Mouse (Mus musculus) heart, postnatal 10 days (tissue): ENCODE data around the gene Tenm4. TPM values are rescaled to one million over a fixed set of nuclear protein-coding genes. Genes with fewer than 3 reads are reported as not detected.

Experiments
- DNase-seq, 2 experiments: peaks; one replicate each; pipeline ENCODE4 v3.0.0; 2021
- intact Hi-C: fragments of 180-260 bp; cut with DNase I; formaldehyde crosslinking; loops from one replicate; pipeline ENCODE4 v1.15.1; 2025
- total RNA-seq, 2 experiments: library from RNA; stranded (reverse); gene quantifications; 2 replicates each; pipeline ENCODE4 v1.2.3; 2021

Tenm4 gene
- total RNA-seq, 2 experiments from 2014 or later: 4.2 to 5.0 TPM

DNA sequence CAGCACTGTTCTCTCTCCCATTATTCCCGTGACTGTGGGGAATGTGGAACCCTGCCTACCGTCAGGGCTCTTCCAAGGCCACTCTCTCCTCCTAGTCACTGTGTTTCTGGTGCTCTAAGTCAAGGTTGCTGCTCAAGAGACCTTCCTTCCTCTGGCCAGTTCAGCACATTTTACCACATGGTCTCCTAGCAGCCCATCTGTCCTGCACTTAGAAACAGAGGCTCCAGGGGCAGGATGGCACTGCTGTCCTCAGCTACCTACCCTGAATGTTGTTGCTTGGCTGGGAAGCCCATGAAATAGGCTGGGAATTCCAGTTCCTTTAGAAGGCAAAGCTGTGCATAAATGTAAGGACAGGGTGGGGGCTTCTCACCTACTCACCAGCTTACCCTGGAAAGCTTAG is 284.9 kb downstream of the Tenm4 start:
- no peak for DNase-seq
- intact Hi-C loops: no loop called here

DNA sequence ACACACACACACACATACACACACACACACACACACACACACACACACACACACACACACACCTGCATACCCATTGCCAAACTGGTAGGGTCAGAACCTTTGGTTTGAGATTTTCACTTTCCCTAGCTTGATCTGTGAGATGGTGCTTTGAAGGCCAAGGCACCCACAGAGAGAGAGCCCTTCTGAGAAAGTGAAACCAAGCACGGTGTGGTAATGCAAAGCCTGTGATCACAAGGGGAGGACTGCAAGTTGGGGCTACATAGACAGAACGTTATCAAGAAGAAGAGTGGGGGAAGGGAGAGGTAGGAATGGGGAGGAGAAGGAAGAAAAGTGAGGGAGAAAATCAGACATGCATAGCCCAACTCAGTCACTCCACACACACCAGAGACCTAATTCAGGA is 285.6 kb downstream of the Tenm4 start:
- DNase-seq: no peak
- intact Hi-C loops: no loop called here

DNA sequence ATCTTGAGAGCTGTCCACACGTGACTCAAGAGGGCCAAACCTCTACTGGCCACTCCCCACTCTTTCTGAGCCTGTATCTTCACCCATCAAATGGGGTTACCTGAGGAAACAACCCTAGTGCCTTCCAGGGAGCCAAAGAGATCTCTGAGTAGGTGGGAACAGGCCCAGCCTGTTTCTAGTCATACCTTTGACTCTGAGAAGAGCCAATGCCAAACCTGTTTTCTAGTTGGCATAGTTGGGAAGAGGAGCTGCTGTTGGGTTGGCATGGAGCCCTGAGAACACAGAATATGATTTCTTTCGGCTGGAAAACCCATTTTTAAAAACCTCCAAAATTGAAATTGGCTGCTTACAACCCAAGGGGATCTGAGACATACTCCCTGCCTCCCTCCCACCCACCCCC is 286.8 kb downstream of the Tenm4 start:
- no peak for DNase-seq
- intact Hi-C loops: no loop called here

DNA sequence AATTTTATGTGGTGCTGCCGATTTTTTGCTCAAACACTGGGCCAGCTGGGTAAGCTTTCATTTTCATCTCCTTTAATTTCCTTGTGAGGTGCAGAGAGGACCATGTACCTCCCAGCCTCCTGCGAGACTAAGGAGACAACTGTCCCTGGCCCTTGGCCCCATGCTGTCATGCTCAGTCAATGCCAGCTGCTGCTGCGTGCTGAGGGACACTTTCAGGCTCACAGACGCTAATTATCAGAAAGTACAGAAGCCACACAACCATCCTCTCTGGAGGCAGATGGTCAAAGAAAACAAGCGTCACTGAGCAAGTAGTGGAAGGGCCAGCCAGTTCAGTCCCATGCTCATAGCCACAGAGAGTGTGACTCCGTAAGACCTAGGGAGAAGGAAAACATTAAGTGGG is 287.9 kb downstream of the Tenm4 start:
- intact Hi-C loops: no loop called here
- no peak for DNase-seq

DNA sequence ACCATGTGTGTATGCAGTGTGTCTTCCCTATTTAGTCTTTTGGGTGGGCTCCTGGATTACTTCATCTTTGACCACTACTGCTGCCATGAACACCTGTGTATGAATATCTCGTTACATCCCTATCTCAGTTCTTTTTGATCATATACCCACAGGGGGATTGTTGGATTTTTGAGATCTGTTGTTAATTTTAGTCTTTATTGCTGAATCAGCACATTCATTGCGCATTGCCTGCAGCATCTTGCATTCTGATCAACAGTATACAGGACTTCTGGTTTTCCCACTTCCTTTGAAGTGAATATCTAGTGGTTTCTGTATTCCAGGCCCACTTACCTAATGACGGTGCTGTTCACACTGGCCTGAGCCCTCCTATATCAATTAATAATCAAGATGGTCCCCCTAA is 295.7 kb downstream of the Tenm4 start:
- no peak for DNase-seq
- intact Hi-C loops: no loop called here

DNA sequence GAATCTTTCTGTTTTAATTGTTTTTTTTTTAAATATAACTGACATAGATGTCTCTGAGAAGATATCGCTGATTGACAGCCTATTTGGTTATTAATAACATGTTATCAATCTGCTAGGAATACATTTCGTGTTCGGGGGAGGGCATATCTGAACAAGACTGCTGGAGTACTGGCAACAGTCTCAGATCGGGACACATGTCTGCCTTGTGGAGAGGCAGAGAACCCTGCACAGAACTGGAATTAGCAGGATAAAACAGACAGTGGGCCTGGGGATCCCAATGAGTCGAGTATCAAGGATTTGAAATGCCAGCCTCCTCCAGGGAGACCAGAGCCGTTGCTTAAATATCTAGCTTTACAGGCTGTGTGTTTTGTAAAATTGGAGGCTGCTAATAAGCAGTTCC is 299.8 kb downstream of the Tenm4 start:
- intact Hi-C loops: no loop called here

DNA sequence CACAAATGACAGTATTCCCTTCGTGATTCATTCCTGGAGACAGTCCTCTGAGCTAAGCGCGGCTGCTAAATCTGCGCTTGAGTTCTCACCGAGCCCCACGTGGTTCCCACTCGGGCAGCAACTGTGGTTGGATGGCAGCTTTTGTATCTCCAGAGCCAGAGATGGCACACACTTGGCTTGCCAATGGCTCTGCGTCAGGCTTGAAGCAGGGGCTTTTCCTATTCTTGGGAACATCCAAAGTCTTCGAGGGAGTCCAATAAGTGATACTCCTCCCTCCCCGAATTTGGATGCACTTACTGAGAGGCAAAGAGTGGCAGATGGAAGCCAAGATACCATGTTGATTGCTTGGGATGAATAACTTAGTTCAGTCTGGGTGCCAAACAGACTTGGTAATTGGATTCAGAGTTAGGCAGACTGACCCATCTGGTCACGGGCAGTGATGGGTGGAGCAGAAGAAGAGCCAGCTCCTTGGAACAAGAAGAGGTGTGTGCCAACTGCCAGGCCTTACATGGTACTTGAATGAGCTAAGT is 303.6 kb downstream of the Tenm4 start:
- intact Hi-C loops: no loop called here
- DNase-seq: no peak

More for the DNA sequence above, 299.8 kb downstream of the Tenm4 start:
- no peak for DNase-seq

DNA sequence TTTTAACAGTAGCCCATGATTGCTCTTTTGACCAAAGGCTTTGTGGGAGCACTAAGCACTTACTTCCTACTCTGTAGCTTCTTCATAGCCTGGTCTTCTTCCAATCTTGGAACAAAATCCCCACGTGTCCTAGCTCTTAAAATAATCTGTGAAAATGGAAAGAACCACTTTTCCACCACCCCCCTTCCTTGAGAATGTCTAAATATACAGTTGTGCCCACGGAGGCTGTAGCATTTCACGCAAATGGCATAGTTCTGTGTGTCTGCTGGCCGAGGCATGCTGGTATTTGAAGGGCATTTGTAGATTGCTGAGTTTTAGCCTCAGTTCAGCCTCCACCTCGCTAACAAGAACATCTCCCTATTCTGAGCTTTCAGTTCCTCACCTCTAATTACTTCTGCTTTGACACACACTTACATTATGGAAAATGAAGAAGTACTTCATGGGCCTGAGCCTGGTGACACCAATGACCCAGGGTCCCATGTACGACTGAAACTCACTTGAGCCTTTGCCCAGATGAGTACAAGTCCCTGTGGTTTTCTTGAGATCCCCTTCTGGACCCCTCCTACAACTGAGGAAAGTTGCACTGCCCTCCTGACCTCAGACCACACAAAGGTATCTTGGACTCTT is 306.1 kb downstream of the Tenm4 start:
- intact Hi-C loops: no loop called here
- no peak for DNase-seq

DNA sequence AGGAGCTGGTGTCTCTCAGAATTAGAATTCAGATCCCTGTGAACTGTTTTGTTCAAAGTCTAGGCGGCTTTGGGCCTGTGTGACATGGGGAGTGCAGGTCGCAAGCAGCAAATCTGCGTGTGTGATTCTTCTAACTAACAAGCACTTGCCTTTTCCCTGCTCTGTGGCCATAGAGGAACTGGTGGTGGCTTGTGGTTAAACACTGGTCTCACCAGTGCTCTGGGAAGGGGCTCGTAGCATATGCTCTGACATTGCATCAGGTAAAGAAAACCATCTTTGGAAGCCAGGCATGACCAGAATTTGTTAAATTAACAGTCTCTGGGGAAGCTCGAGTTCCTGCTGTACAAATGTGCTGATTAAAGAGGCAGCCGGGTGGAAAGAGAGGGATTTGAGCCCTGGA is 308.1 kb downstream of the Tenm4 start:
- no peak for DNase-seq
- intact Hi-C loops: no loop called here

DNA sequence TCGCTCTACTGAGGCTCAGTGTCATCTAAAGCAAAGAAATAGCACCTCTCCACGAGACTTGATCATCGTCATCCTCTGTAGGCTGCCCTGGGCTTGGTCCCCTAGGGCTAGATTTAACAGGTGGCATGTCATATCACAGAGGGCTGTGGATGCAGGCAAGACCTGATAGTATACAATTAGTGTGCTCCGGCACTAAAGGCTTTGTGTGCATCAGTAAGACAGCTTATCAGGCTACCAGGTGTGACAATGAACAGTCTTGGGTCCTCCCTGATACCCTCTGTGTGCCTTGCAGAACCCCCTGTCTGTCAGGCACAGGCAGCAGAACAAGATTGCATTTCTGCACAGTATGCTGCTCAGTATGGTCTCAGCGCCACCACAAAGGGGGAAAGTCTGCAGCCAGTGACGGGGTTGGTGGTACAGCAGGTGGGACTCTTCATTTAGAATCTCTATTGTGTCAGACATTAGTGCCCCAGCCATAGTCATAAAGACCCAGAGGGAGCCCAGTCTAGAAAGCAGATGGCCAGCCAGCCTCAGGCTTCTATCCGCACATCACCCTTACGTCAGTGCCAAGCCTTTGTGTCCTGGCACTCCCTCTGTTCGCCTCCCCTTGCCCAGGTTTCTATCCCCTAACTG is 309.4 kb downstream of the Tenm4 start:
- intact Hi-C loops: no loop called here
- DNase-seq: no peak

DNA sequence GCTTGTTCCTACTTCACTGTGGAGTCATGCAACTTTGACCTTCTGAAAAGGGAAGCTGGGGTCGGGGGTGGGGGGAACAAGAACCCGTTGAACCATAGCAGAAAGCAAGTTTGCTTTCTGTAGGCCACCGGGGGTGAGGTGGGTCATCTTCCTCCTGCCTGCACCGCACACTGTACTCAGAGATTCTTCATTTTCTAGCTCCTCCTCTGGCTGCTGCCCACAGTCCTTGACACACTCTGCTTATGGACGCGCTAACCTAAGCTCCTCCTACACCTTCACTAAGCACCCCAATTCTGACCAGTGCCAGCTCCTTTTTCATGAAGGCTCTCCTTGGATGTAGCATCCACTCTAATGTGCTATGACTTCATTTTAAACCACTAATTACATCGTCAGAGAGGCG is 311.9 kb downstream of the Tenm4 start:
- DNase-seq: no peak
- intact Hi-C loops: no loop called here

DNA sequence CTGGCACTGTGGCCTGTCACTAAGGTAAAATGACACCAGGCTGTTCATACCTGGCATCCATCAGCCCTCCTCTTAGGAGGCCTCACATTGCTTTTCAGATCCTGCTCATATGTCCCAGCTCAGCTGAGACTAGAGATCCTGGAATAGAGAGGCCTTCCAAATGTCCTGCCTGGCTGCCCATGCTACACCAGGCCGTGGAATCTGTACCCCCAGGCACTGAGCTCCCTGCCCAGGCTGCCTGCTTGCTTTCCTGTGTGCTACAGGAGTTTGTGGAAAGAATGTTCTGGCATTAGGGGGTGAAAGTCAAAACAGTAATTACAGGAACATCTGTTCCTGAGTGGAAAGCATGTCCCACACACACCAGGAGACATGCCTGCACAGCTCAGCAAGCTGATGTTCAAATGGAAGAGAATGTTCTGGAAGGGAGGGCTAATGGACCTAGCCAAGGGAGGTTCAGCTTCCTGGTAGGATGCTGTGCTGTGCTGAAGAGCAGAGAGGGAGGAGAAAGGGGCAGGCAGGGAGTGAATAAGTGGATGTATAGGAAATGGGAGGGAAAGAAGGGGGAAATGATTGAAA is 313.0 kb downstream of the Tenm4 start:
- no peak for DNase-seq
- intact Hi-C loops: no loop called here

DNA sequence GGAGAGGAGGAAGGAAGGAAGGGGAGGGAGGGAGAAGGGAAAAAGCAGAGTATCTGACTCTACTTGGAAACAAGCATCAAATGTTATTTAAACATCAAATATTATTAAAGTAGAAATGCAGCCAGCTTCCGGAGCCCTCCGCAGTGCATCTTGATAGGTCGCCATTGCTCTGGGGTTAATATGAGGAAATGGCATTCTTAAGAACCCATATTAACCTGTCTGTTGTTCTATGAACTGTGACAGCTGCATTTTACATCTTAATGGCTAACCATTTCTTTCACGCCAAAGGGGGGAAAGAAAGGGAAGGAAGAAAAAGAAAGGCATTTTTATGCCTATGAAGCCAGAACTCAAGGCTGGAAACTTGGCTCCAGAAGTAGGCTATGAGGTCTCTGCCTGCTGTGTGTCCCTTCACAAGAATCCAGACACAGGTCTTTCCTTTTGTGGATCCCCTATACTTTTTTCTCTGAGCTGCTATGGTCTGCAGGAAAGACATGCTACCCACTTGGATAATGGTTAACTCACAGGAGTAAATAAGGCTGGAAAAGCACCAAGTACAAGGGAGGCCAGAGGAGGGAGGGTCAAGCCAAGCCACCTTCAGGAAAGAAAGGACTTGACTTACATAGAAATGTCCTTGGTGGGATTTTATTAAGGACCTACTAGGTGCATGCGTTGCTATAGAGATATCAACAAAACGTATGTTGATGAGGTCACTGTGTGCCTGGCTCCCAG is 318.5 kb downstream of the Tenm4 start:
- intact Hi-C loops: no loop called here
- no peak for DNase-seq

DNA sequence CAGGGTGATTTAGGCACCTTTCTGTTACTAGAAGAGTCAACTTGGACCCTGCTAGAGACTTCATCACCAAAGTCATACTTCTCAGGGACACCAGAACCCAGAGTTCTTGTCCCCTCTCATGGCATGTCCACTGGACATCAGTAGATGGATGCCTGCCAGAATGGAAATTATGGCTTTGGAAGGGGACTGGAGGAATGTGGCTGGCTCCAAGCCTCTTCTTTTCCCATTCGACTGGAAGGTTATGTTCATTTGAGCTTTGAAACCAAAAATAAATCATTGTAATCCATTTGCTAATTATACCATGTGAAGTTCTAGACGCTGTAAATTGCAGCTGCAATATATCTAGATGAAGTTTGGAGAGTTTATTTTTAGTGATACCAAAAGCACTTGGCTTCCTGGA is 320.9 kb downstream of the Tenm4 start:
- intact Hi-C loops: no loop called here
- DNase-seq: peak; percentile 6 to 13

DNA sequence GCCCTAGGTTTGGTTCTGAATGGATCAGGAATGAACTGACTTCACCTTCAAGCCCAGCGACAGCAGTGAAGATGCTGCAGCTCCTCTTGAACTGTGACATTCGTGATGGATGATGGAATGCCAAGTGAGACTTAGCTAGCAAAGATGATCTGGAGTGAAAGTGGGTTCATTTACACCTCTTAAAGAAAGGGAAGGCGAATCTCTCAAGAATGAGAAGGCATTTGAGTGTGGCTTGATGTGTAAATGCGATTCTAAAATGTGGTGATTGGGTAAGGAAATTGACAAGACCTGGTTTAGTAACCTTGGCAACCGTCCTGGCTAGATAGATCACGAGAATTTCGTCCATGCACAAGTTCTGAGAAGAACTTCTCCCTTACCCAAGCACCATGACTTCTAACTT is 321.6 kb downstream of the Tenm4 start:
- intact Hi-C loops: no loop called here
- no peak for DNase-seq

DNA sequence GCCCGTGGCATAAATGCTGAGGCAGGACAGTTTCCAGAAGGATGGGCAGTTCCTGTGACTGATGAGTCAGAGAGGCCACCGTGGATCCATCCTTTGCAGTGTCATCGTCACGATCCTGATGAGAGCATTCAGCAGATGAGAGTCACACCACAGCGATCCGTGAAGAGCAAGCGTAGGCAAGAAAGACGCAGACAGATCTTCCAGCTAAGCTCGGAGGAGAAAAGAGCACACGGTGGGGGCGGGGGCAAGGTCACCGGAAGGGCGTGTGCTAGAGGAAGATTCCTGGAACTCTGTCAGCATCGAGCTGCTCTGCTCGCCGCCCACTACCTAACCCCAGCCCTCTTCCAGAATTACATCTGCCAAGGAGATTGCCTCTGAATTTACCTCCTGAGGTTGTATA is 323.0 kb downstream of the Tenm4 start:
- DNase-seq: no peak
- intact Hi-C loops: no loop called here

DNA sequence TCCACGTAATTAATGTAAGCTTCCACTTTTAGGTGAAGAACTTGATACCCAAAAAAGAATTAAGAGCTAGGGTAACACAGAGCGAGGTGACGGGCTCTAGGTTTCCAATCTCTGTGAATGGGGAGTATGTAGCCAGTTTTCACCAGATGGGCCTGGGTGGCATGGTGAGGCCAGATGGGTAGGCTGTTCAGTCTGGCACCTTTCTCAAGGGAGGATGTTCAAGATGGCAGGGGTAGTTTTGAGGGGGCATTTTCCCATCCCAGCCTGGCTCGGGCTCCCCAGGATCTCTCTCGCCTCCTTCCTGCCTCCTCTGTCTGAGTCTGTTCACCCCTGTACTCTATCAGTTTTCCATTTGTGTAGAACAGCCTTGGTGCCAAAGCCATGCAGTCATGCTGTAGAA is 329.1 kb downstream of the Tenm4 start:
- intact Hi-C loops: no loop called here
- no peak for DNase-seq

DNA sequence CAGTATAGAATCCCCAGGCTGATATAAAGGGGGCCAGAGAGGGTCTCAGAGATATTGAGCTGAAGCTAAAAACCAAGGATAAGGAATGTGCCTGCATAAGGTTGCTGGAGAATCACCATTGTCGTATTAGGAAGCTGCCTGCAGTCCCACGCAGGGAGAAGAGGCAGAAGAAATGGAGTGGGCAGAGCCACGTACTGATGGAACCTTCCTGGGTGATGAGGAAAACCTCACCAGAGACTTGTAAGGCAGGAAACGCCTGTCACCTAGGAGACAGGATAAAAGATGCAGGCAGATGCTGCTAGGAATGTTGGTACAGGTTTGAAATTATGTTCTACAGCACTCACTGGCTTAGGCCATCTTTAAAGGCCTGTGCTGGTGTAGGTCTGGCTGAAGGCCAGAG is 329.8 kb downstream of the Tenm4 start:
- intact Hi-C loops: no loop called here
- no peak for DNase-seq

DNA sequence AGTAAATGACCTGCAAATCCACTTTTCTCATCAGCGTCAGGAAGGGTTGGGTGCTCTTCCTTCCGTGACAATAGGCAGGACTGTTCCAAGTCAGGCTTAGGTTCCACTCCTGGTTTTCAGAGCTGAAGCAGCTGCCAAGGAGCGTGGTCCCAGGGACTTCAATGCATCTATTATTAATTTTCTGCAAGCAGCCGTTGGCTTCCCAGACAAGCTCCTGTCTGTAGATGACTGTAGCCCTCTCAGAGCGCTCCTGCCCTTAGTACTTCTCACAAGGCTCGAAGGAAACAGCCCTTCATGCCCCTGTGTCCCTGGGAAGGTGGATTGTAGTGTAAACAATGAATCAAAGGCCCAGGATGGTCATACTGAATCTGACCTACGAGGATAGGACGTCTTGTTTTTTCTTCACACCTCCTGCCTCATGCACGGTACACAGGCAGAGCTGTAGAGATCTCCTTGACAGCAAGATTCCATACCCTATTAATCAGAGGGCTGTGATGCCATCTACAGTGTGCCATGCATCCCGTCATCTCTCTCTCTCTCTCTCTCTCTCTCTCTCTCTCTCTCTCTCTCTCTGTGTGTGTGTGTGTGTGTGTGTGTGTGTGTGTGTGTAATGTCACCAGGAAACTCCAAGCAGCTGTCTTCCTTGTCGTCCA is 331.4 kb downstream of the Tenm4 start:
- DNase-seq: no peak

DNA sequence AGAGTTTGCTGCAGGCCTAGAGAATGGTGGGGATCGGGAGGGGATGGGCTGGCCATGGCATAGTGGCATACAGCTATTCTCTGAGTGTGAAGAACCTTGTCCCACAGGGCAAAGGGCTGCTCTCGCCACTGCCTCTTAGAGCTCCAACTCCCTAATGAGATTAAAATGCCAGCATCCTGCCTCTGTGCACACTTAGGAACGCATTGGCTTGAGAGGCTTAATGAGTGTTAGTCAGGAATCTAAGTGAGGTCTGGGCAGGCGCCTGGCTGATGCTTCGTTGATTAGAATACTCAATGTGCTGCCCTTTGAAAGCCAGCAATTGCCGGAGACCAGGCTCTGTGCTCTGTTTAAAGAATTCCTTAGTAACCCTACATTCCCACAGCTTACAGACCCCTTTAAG is 334.5 kb downstream of the Tenm4 start:
- intact Hi-C loops: no loop called here
- no peak for DNase-seq

More for the DNA sequence above, 331.4 kb downstream of the Tenm4 start:
- intact Hi-C loops: no loop called here

DNA sequence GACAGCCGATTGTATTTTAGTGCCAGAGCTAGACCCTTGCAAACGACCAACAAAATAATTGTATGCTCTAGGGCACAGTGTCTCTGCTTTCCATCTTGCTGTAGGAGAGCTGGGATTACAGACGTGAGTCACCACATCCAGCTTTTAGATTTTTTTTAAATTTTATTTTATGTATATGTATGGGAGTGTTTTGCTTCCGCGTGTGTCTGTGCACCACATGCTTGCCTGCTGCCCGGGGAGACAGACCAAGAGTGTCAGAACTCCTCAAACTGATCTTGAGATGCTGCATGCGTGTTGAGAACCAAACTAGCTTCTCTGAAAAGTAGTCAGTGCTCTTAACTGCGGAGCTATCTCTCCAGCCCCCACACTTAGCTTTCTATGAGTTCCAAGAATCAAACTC is 336.0 kb downstream of the Tenm4 start:
- intact Hi-C loops: no loop called here

More for the DNA sequence above, 336.0 kb downstream of the Tenm4 start:
- DNase-seq: no peak
